Mouse (Mus musculus) liver, adult 2 months (tissue): ENCODE measurements at regions not wholly inside any gene's neighbourhood (a gene's known extent, or its start where the extent isn't known, plus 50 kb on each side); places are given as distances from the start of the nearest gene placed in this dataset.

Experiments
- DNase-seq: peaks from one replicate; pipeline ENCODE4 v3.0.0-alpha.2; 2011; ENCODE audit warnings: low read depth, low spot score; ENCODE audit errors: extremely low read depth
- H3K27ac ChIP-seq: fragments of 200-500 bp; replicated peaks from 2 replicates; pipeline ENCODE4 v1.5.1; 2012; ENCODE audit warnings: low read depth, mild to moderate bottlenecking, control low read depth, inconsistent platforms, low read length; ENCODE audit not compliant: insufficient read depth
- H3K27me3 ChIP-seq: fragments of 200-500 bp; 2 replicates; pipeline ENCODE4 v1.6.1; 2012; ENCODE audit warnings: mild to moderate bottlenecking, moderate library complexity, low read length, inconsistent platforms; ENCODE audit not compliant: control insufficient read depth, insufficient read depth
- H3K36me3 ChIP-seq: fragments of 200-500 bp; 2 replicates; pipeline ENCODE4 v1.6.1; 2012; ENCODE audit warnings: low read length, inconsistent platforms; ENCODE audit not compliant: control insufficient read depth, insufficient read depth
- H3K4me1 ChIP-seq: fragments of 200-500 bp; 2 replicates; pipeline ENCODE4 v1.6.1; 2011; ENCODE audit warnings: low read length; ENCODE audit not compliant: control insufficient read depth, insufficient read depth
- H3K4me3 ChIP-seq: fragments of 200-500 bp; 2 replicates; pipeline ENCODE4 v1.5.1; 2011; ENCODE audit warnings: low read depth, mild to moderate bottlenecking, control low read depth, low read length, moderate library complexity; ENCODE audit not compliant: insufficient read depth
- H3K79me2 ChIP-seq: fragments of 200-500 bp; 2 replicates; pipeline ENCODE4 v1.6.1; 2012; ENCODE audit warnings: inconsistent platforms, mild to moderate bottlenecking, low read length, moderate library complexity; ENCODE audit not compliant: control insufficient read depth, insufficient read depth
- H3K9ac ChIP-seq: fragments of 200-500 bp; 2 replicates; pipeline ENCODE4 v1.6.1; 2012; ENCODE audit warnings: low read depth, mild to moderate bottlenecking, control low read depth, inconsistent platforms, low read length
- CTCF ChIP-seq: fragments of 200-500 bp; IDR thresholded peaks from 2 replicates; pipeline ENCODE4 v1.5.1; 2011; ENCODE audit warnings: low read depth, low read length, control low read depth
- POLR2A ChIP-seq: fragments of 200-500 bp; IDR thresholded peaks from 2 replicates; pipeline ENCODE4 v1.6.1; 2011; ENCODE audit warnings: low read length, control low read depth; ENCODE audit not compliant: insufficient read depth; ENCODE audit errors: extremely low read depth
- WGBS: fragments of 180-500 bp; shearing (Covaris S2); methylation state at CpG from one replicate; pipeline ENCODE4 v1.1.7; 2018; 5-methylcytosine and 5-hydroxymethylcytosine counted together

DNA sequence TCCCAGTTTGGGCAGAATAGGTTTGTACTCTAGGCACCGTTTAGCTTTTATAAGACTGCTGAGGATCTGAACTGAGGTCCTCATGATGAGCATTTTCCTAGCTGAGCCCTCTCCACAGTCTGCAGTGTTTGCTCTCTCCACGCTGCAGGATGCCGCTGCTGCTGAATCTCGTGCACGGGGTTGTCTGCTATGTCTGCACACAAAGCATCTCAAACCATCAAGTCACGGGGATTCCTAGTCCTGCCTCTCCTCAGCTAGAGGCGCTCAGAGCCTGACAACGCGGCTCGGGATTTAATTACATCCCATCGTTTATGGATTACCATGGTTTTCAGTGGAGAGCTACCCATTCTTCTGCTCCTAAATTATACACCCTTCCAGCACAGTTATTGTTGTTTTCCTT lies 175.6 kb downstream of the Rnf144b start:
- H3K9ac ChIP-seq = no peak overlapping the region
- H3K4me1 ChIP-seq = no peaks in the 10 kb centered on the region
- H3K79me2 ChIP-seq = no peaks in the 10 kb centered on the region
- no peak for TF ChIP-seq CTCF
- TF ChIP-seq POLR2A = no peak
- H3K4me3 ChIP-seq = no peak overlapping the region
- no peaks in the 10 kb centered on the region for H3K27me3 ChIP-seq
- no peaks in the 10 kb centered on the region for H3K36me3 ChIP-seq
- no peak overlapping the region for H3K27ac ChIP-seq
- no peak for DNase-seq
- 70% methylated on average over 11 of the region's 11 CpGs for WGBS

DNA sequence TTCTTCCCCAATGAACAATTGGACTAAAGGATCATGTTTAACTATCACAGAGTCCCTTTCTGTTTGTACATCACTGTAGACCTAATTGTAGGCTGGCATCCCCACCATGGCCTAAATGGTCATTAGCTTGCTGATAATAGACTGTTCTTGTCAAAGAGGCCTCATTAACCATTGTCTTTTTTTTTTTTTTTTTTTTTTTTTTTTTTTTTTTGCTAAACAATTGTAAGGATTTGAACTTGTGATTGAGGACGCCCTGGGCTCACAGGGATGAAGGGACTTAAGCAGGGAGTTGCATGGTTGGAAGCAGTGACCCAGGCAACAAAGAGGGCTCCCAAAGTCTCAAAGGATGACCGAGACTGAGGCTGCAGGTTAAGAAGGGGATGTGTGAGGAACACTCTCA lies 178.0 kb downstream of the Rnf144b start:
- no peaks in the 10 kb centered on the region for H3K27me3 ChIP-seq

DNA sequence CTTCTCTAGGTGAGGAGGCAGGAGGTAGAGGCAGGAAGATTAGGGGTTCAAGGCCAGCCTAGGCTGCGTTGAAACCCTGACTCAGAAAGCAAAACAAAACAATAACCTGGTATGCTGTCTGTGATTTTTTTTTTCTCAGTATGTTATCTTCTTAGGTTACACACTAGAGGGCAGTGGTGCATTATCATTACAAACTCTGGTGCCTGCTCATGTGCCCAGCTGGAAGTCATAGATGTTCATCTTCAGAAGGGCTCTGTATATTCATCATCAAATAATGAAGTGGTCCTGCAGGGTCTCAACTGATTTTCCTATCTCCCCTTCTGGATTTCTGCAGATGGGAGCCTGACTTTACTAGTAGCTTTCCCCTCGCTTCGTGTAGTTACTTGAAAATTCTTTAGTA lies 178.6 kb downstream of the Rnf144b start:
- 62% methylated on average over 3 of the region's 3 CpGs for WGBS
- peak; percentile 33 for DNase-seq
- Histone ChIP-seq H3K27ac (no peak overlapping the region), H3K4me3 (no peak overlapping the region), H3K36me3 (no peaks in the 10 kb centered on the region), H3K79me2 (no peaks in the 10 kb centered on the region), H3K4me1 (no peaks in the 10 kb centered on the region), H3K27me3 (no peaks in the 10 kb centered on the region), H3K9ac (no peak overlapping the region)
- TF ChIP-seq CTCF (no peak), POLR2A (no peak)

More for the DNA sequence above, 178.0 kb downstream of the Rnf144b start:
- H3K79me2 ChIP-seq = no peaks in the 10 kb centered on the region
- no peak overlapping the region for H3K27ac ChIP-seq
- 75% methylated on average over 2 of the region's 2 CpGs for WGBS
- H3K4me3 ChIP-seq = no peak overlapping the region
- DNase-seq = no peak
- no peak for TF ChIP-seq POLR2A
- no peak for TF ChIP-seq CTCF
- no peak overlapping the region for H3K9ac ChIP-seq
- no peaks in the 10 kb centered on the region for H3K36me3 ChIP-seq
- H3K4me1 ChIP-seq = no peaks in the 10 kb centered on the region

DNA sequence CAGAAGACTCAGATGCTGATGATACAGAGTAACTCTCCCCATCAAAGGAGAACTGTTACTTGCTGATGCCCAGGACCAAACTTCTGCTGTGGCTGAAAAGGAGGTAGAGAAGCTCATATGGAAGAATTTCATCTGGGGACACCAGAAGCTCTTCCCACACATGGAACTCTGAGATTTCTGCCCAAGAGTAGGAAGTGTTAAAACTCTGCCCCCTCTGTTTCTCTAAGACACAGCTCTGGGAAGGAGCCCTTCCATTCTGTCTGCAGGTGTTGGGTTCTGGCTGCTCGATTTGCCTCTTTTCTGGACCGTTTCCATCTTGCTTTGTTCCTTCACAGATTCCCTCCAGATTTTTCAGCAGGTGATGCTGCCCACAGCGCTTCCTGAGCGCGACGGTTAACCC lies 187.0 kb downstream of the Rnf144b start:
- Histone ChIP-seq H3K36me3 (no peaks in the 10 kb centered on the region), H3K4me1 (no peaks in the 10 kb centered on the region), H3K4me3 (no peak overlapping the region), H3K9ac (no peak overlapping the region), H3K79me2 (no peaks in the 10 kb centered on the region), H3K27me3 (no peaks in the 10 kb centered on the region), H3K27ac (no peak overlapping the region)
- DNase-seq = no peak
- WGBS = 82% methylated on average over 6 of the region's 6 CpGs
- no peak for TF ChIP-seq CTCF

DNA sequence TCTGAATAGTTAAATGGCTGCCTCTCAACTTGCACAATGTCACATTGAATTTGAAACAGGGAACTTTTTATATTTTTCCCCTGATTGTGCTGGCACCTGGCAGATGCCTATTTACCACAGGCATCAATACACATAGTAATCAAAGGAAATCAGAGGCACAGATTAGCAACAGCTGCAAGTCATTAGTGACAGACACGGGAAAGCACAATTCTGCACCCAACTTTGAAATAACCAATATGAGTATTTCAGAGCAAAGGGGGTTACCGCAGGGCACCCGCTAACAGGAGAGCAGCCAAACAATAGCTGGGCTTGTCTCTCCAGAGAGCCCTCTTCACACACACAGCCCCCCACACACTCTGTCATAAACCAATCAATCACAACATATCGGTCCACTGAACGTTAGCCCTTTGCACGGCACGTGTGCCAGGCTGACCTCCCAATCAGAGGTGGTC lies 188.3 kb downstream of the Rnf144b start:
- Histone ChIP-seq H3K27me3 (no peaks in the 10 kb centered on the region), H3K4me1 (no peaks in the 10 kb centered on the region), H3K36me3 (no peaks in the 10 kb centered on the region), H3K9ac (no peak overlapping the region), H3K27ac (no peak overlapping the region), H3K4me3 (no peak overlapping the region), H3K79me2 (no peaks in the 10 kb centered on the region)
- TF ChIP-seq CTCF (no peak), POLR2A (no peak)
- WGBS = 76% methylated on average over 7 of the region's 7 CpGs
- no peak for DNase-seq

DNA sequence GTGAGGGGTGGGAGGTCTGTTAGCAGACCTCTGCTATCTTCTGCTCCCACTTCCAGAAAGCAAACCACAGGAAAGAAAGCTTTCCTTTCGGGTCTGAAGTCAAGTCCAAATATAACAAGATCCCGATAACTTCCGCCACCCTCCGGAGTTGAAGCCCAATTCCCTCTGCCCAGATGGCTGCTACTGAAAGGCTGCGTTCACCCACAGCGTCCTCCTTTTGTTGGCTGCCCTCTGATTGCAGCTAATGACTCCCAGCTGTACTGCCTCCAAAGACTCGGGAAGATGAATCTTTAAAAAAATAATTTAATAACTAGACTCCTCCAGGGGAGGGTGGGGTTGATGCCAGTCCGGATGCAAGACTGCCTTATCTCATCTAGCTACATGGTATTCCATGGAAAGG lies 197.1 kb downstream of the Rnf144b start:
- no peaks in the 10 kb centered on the region for H3K79me2 ChIP-seq
- no peak overlapping the region for H3K4me3 ChIP-seq
- DNase-seq = no peak
- no peak overlapping the region for H3K9ac ChIP-seq
- 62% methylated on average over 8 of the region's 8 CpGs for WGBS
- no peaks in the 10 kb centered on the region for H3K36me3 ChIP-seq
- 0 out of 2 replicates have a peak, but pooled peaks cover 2% of the 10 kb centered on the region for H3K27me3 ChIP-seq
- no peaks in the 10 kb centered on the region for H3K4me1 ChIP-seq
- no peak for TF ChIP-seq POLR2A
- no peak for TF ChIP-seq CTCF
- no peak overlapping the region for H3K27ac ChIP-seq
